Mouse (Mus musculus): ENCODE data around the gene Specc1. TPM values are rescaled to one million over a fixed set of nuclear protein-coding genes. Genes with fewer than 3 reads are reported as not detected.
A peak's percentile ranks its signal among the peaks of the same experiment; 100 is the strongest.

The Specc1 gene
- total and polyA plus RNA-seq, 3 experiments = 7.3 to 18.6 (median 15.5) TPM

GRCm38 (mm10) chr11:61930640-61931586 lies 25.6 kb upstream of the Specc1 start (continued):
- peak; percentile 24; the same call in 1 of the 2 replicates for TF ChIP-seq ZMIZ1 (IDR thresholded peaks at IDR 0.05; ENCODE audit: low read depth, low read length)

- no peaks in the 10 kb centered on the region for H3K27me3 ChIP-seq (replicated peaks)
- no peak overlapping the region for H3K27ac ChIP-seq (ENCODE audit: insufficient read depth, low read depth)
- DNase-seq (ENCODE audit: extremely low read depth) = no peak
- peaks cover 3% of the 10 kb centered on the region for H3K9me3 ChIP-seq (replicated peaks; ENCODE audit: low read length)
- no peak overlapping the region for H3K4me3 ChIP-seq (replicated peaks in 1 of 3; ENCODE audit: low read depth in 2 of 3, low read length in 2 of 3, poor library complexity in 1 of 3)
- no peak overlapping the region for H3K9ac ChIP-seq (ENCODE audit: insufficient read depth, low read depth)
- dilution Hi-C loops (cut with MboI; ENCODE audit: extremely low pct_ligation_motif_present, extremely low pct_unique_long_range_greater_than_20kb, low sequenced_read_pairs) = no loop called here
- in situ Hi-C loops (cut with MboI; ENCODE audit: low pct_ligation_motif_present, low pct_unique_long_range_greater_than_20kb, low sequenced_read_pairs) = no loop called here
- peaks cover 0 to 10% of the 10 kb centered on the region in 2 experiments; a peak in 2 of 4 replicates for H3K4me1 ChIP-seq (ENCODE audit: control insufficient read depth in 1 of 2, insufficient read depth in 2 of 2)
- no peak for TF ChIP-seq IRF4 (IDR thresholded peaks at IDR 0.05; ENCODE audit: low read depth, low read length)
- TF ChIP-seq NELFE (IDR thresholded peaks at IDR 0.05; ENCODE audit: low read depth, low read length) = no peak
- no peak for TF ChIP-seq TBP (conservative IDR thresholded peaks at IDR 0.05; ENCODE audit: low read depth, low read length)
- TF ChIP-seq ZC3H11A (IDR thresholded peaks at IDR 0.05; ENCODE audit: low read depth, low read length) = no peak
- no peaks in the 10 kb centered on the region for H3K36me3 ChIP-seq (replicated peaks in 1 of 2; ENCODE audit: control insufficient read depth in 1 of 2, insufficient read depth in 1 of 2, low read length in 1 of 2)
- H3K79me2 ChIP-seq (replicated peaks; ENCODE audit: control insufficient read depth, extremely low read depth, insufficient read depth, poor library complexity, severe bottlenecking) = no peaks in the 10 kb centered on the region
- H3K4me2 ChIP-seq (ENCODE audit: insufficient read depth, low read depth, poor library complexity, severe bottlenecking) = no peak overlapping the region
Observed at GRCm38 (mm10) chr11:61937761-61938160, 18.8 kb upstream of the Specc1 start.

- dilution Hi-C loops (cut with MboI; ENCODE audit: extremely low pct_ligation_motif_present, extremely low pct_unique_long_range_greater_than_20kb, low sequenced_read_pairs) (no loop called here), in situ Hi-C loops (cut with MboI; ENCODE audit: low pct_ligation_motif_present, low pct_unique_long_range_greater_than_20kb, low sequenced_read_pairs) (no loop called here)
- no peak overlapping the region for H3K4me3 ChIP-seq (replicated peaks in 1 of 3; ENCODE audit: low read depth in 2 of 3, low read length in 2 of 3, poor library complexity in 1 of 3)
- TF ChIP-seq E2F4 (IDR thresholded peaks at IDR 0.05; ENCODE audit: insufficient replicate concordance, low read depth, low read length) = no peak
- no peak for TF ChIP-seq BHLHE40 (IDR thresholded peaks at IDR 0.05; ENCODE audit: low read depth, low read length)
- TF ChIP-seq USF2 (conservative IDR thresholded peaks at IDR 0.05; ENCODE audit: low read depth, low read length) = no peak
- no peak for TF ChIP-seq SMC3 (IDR thresholded peaks at IDR 0.05; ENCODE audit: low read depth, low read length)
- TF ChIP-seq POLR2A (IDR thresholded peaks at IDR 0.05; ENCODE audit: low read depth, low read length) = no peak
- TF ChIP-seq ZKSCAN1 (IDR thresholded peaks at IDR 0.05; ENCODE audit: borderline replicate concordance, low read depth, low read length) = no peak
- no peak for TF ChIP-seq MEF2A (IDR thresholded peaks at IDR 0.05; ENCODE audit: borderline replicate concordance, low read depth, low read length)
- no peak for TF ChIP-seq IRF4 (IDR thresholded peaks at IDR 0.05; ENCODE audit: low read depth, low read length)
- TF ChIP-seq UBTF (IDR thresholded peaks at IDR 0.05; ENCODE audit: low read depth, low read length) = no peak
- no peak for TF ChIP-seq CHD1 (IDR thresholded peaks at IDR 0.05; ENCODE audit: low read depth, low read length)
- TF ChIP-seq USF1 (IDR thresholded peaks at IDR 0.05; ENCODE audit: low read depth, low read length) = no peak
- no peak for TF ChIP-seq CHD2 (IDR thresholded peaks at IDR 0.05; ENCODE audit: low read length)
- TF ChIP-seq ZNF384 (IDR thresholded peaks at IDR 0.05; ENCODE audit: low read depth, low read length) = no peak
- no peak for TF ChIP-seq RAD21 (IDR thresholded peaks at IDR 0.05; ENCODE audit: low read depth, low read length)
- no peak for TF ChIP-seq RCOR1 (conservative IDR thresholded peaks at IDR 0.05; ENCODE audit: low read depth, low read length)
- no peak overlapping the region for H3K9ac ChIP-seq (ENCODE audit: insufficient read depth, low read depth)
- no peaks in the 10 kb centered on the region for H3K9me3 ChIP-seq (replicated peaks; ENCODE audit: low read length)
- peaks cover 0 to 13% of the 10 kb centered on the region in 2 experiments; a peak in 2 of 4 replicates for H3K4me1 ChIP-seq (ENCODE audit: control insufficient read depth in 1 of 2, insufficient read depth in 2 of 2)
- no peak overlapping the region for H3K27ac ChIP-seq (ENCODE audit: insufficient read depth, low read depth)
- no peaks in the 10 kb centered on the region for H3K36me3 ChIP-seq (replicated peaks in 1 of 2; ENCODE audit: control insufficient read depth in 1 of 2, insufficient read depth in 1 of 2, low read length in 1 of 2)
- no peak for DNase-seq (ENCODE audit: extremely low read depth)
- H3K27me3 ChIP-seq (replicated peaks) = no peaks in the 10 kb centered on the region
- no peak overlapping the region for H3K4me2 ChIP-seq (ENCODE audit: insufficient read depth, low read depth, poor library complexity, severe bottlenecking)
- no peaks in the 10 kb centered on the region for H3K79me2 ChIP-seq (replicated peaks; ENCODE audit: control insufficient read depth, extremely low read depth, insufficient read depth, poor library complexity, severe bottlenecking)
Observed at GRCm38 (mm10) chr11:61942903-61943302, 13.7 kb upstream of the Specc1 start.

All from CH12.LX (cell line).